Mouse (Mus musculus): ENCODE results near the gene Sh3pxd2a. TPM values are rescaled to one million over a fixed set of nuclear protein-coding genes. Genes with fewer than 3 reads are reported as not detected.

Gene Sh3pxd2a
- total RNA-seq, 2 experiments from 2014 or later, result 124 to 134 TPM

DNA sequence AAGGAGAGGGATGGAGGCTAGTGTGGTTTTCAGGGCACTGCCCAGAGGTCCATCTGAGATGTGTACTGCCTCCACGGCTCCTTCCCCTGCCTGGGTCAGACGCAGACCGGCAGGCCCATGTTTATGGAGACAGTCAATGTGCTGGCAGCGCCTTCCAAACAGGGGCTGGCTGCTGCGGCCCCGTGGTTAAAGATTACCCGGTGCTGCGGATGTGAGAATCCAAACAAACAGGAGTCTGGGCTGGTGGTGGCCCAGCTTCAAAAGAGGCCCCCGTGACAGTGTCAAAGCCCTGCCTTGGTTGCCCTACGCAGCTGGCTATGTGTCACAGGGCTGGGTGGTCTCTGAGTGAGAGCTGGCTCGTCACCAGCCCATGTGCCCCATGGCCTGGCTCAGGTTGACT is 216.4 kb downstream of the Sh3pxd2a start:
- DNase-seq (ENCODE audit: low spot score in 2 of 2), result no peak

DNA sequence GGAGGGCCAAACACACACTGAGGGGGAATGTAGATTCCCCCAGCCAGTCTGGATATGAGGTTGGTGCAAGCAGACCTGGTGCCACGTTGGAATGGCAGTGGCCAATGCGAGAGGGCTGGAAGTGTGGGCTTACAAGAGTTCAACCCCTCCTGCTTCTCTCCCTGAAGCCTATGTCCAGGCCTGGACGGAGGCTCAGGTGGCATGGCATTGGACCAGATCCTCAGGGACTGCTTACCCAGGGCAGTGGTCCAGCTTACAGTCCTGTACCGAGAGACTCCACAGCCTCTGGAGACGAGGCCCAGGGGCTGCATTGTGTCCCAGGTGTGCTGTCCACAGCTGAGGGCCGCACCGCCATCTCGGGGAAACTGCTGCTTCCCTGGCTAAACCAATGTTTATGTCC is 218.7 kb downstream of the Sh3pxd2a start:
- DNase-seq (ENCODE audit: low spot score in 2 of 2), result no peak

DNA sequence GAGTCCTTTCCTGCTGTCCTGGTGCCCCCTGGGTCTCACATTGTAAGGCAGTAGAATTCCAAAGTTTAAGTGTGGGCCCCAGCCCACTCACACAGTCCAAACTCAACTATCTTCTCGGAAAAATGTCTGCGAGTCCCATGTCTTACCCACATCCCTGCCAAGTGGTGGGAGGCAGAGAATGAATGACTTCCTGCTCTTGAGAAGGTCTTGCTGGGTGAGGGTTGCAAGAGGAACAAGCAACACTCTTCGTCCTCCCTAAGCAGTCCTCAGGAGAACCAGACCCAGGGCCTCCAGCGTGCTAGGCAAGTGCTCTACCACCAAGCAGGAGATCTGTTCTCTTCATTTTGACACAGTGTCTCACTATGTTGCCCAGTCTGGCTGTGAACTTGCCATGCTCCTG is 222.0 kb downstream of the Sh3pxd2a start:
- no peak for DNase-seq (ENCODE audit: low spot score in 2 of 2)

DNA sequence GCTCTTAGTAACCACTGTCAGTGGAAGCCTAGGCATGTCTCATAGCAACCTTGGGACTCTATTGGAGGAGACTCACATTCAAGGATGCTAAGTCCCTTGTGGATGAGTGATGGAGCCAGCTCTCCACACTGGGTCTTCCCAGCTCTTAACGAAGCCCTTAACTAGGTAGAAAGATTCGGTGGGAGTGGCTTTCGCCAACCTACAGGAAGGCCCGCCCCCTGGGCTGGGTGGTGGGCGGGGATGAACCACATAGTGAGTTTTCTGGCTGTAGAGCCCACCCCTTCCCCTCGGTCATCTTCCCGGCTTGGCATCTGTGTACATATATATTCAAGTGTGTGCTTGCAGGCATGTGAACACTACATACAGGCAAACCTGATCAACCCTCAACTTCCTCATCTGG is 223.2 kb downstream of the Sh3pxd2a start:
- DNase-seq (ENCODE audit: low spot score in 2 of 2), result no peak

DNA sequence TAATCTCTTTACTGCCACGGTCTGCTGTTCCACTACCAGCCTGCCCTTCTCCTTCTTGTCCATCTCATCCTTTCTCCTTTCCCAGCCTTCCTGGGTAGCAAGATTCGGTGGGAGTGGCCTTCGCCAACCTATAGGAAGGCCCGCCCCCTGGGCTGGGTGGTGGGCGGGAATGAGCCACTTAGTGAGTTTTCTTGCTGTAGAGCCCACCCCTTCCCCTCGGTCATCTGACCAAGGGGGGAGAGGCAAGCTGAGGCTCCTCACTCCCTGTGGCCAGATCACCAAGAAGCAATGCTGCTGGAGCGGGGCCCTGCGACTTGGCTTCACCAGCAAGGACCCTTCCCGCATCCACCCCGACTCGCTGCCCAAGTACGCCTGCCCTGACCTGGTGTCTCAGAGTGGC is 224.1 kb downstream of the Sh3pxd2a start:
- no peak for DNase-seq (ENCODE audit: low spot score in 2 of 2)

DNA sequence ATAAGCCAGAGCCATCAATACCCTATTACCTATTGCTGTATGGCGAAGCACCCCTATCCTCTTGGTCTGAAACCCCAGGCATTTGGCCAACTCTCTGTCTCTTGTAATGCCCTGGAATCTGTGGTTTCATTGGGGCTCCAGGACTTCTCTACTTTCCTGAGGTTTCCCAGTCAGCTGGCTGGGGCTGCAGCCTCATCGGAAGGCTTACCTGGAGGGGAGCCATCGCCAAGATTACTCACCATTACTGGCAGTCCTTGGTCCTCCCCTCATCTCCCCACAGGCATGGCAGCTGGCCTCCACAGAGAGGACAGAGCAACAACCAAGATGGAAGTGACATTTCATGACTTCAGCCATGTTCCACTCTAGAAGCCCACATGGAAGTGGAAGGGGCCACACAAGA is 231.1 kb downstream of the Sh3pxd2a start:
- DNase-seq (ENCODE audit: low spot score in 2 of 2), result no peak

DNA sequence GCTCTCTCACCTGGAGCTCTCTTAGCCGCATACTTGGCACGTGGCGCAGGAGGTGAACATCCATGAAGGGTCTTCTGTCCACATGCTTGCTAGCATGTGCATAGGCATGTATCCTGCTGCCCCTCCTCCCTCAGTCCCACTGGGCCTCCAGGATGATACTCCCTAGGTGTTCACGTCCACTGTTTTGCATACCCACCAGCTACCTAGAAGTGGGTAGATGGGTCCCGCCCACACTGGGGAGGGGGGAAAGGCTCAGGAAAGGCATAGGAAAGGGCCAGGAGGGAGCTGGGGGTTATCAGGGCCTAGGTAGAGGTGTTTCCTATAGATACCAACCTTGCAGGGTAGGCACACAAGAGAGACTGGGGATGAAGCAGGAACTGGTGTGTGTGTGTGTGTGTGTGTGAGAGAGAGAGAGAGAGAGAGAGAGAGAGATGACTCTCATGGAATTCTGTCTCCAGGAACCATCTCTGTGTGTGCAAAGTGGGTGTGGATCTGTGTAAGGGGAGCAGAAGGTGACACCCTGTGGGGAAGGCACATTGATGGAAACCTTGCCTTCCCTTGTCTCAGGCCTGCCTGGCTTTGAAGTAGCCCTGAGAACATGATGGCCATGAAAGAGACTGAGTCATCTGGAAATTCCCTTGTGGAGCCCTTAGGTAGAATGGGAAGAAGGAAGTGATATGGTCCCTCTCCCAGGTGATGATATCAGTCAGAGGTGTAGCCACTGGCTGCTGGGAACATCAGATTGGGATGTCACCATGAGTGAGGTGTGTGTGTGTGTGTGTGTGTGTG is 231.9 kb downstream of the Sh3pxd2a start:
- no peak for DNase-seq (ENCODE audit: low spot score in 2 of 2)

DNA sequence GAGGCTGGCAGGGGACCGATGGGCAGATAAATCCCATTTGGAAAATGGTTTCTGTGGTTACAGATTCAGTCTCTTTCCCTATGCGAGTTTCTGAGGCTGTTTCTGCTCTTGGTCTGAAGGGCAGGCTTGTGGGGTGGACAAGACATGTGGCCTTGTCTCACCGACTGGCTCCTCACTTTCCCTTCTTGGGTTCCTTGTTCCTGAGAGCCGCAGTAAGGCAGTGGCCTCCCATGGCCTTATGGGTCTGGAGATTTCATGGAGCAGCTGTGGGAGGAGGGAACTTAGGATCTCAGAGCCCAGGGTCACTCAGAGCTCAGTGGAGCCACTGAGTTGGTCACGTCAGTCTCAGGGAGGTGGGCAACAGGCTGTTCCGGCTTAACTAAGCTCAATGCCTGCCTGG is 232.8 kb downstream of the Sh3pxd2a start:
- no peak for DNase-seq (ENCODE audit: low spot score in 2 of 2)

DNA sequence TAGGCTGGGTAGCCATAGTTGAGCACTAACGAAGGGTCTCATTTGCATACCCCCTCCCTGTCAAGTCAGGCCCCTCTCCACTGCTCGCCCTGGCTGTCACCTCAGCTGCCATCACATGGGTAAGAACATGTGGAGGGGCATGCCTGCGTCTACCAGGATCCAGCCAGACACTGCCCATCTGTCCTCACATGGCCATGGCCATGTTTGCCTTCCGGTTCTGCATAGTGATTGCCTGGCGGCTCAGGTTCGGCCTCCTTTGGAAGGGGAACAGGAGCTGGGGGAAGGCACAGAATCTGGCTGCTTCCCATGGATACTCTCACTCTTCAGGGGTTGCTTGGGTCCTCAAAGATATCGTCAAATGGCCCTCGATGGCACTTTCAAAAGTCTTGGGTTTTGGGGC is 233.5 kb downstream of the Sh3pxd2a start:
- DNase-seq (ENCODE audit: low spot score in 2 of 2), result no peak

DNA sequence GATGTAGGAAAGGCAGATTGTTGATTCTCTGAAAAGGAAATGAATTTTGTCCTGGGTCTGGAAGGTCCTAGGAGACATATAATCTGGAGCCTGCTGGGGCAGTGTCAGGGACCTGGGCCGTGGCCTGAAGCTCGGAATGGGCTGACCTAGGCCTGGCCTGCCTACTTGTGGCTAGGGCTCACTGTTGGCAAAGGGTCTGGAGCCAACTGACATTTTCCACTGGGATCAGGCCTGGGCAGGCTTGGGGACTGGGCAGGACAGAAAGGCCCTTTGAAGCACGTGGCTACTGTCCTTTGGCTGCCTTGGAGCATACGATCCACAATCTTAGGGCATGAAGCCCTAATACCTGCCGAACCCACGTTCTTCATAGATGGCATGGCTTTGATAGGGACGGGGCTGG is 234.1 kb downstream of the Sh3pxd2a start:
- DNase-seq (ENCODE audit: low spot score in 2 of 2), result no peak

DNA sequence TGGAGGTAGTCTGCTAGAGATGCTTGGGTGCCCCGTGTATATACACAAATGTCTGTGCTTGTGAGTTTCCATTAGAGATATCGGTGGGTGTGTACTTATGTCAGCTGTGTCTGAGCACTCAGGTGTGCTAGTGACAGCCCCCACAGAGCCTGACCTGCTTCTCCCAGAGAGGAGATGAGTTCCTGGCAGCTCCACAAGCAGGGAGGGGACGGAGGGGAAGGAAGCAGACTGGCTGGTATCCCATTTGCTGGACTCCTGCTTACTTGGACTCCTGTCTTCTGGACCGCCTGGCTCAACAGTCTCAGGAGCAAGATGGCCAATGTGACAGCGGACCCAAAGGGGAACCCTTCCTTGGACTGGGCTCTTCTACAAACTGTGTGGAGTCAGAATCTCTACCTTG is 234.7 kb downstream of the Sh3pxd2a start:
- no peak for DNase-seq (ENCODE audit: low spot score in 2 of 2)

DNA sequence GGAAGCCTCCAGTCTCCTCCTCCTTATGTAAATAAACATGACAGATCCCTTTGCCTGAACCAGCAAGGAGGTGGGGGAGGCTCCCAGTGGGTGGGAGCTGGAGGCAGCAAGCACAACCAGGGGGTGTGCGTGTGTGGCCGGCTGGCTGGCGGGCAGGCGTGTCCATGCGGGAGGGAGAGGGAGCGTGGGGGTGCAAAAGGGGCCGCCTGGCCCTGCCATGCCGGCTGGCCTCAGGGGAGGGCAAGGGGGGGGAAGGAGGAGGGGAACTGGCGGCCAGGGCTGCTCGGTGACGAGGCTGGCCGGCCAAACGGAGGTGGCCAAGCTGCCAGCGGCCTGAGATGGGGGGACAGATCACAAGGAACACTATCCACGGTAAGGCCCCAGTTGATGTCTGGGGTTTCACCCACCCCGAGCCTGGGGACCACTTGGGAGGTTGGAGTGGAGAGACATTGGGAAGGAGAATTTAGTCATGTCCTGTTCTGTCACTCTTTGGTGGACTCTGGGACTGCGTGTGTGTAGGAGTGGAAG is 235.4 kb downstream of the Sh3pxd2a start:
- peak; percentile 56 to 63 for DNase-seq (ENCODE audit: low spot score in 2 of 2)

DNA sequence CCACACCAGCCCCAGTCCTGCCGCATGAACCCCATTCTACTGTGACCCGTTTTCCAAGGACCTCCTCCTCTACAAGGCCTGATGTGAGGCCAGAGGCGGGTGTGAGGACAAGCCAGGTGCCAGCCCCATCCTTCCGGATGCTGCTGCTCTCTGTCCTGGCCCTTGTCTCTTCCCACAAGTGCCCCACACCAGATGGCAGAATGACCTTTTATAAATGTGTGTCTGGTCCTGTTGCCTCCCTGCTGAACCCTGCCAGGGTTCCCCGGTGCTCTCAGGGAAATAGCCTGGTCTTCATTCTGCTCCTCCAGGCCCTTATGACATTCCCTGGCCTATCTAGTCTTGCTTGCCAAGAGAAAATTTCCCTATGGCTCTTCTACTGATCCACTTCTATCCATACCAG is 238.4 kb downstream of the Sh3pxd2a start:
- no peak for DNase-seq (ENCODE audit: low spot score in 2 of 2)

DNA sequence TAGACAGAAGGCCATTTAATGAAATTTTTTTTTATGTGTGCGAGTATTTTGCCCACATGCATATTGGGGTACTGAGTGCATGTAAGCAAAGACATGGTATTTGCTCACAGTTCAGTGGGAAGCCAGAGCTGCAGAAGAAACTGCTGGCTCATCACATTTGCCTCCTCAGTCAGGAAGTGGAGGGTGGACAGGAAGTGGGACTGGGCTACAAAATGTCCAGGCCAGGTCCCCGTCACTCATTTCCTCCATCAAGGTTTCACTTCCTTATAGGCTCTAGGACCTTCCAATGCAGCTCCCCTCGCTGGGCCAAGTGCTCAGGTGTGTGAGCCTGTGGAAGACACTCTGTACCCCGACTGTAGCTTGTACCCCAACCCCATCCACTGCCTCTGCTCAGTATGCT is 239.5 kb downstream of the Sh3pxd2a start:
- no peak for DNase-seq (ENCODE audit: low spot score in 2 of 2)

DNA sequence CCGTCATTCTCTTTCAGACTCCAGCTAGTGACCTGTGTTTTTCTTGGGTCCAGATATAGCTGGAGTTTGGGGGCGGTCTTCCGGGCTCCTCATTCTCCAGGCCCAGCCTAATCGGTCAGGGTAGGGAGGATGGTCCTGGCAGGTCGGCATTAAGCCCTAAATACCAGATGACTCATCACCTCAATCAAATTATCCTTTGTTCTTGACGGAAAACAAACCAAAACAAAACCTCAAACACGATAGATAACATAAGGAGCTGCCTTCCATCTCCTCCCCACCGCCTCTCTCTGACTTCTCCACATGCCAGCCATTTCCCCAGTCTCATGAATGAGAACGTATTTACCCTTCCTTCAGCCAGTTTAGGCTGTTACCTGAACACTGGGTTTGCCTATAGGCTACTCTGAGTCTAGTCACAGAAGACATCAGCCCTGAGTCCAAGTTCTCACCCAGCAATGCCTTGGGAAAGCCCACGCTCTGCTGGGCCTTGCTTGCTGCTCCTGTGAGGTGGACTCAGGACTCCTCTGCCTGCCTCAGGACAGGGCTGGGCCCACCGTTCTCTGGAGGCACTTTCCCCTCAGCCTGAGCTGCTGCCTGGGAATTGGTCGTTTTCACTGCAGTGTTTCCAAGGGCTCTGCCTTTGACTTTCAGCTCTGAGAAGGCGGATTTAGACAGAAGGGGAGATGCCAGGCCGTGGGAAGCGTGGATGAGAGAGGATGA is 241.2 kb downstream of the Sh3pxd2a start:
- no peak for DNase-seq (ENCODE audit: low spot score in 2 of 2)

DNA sequence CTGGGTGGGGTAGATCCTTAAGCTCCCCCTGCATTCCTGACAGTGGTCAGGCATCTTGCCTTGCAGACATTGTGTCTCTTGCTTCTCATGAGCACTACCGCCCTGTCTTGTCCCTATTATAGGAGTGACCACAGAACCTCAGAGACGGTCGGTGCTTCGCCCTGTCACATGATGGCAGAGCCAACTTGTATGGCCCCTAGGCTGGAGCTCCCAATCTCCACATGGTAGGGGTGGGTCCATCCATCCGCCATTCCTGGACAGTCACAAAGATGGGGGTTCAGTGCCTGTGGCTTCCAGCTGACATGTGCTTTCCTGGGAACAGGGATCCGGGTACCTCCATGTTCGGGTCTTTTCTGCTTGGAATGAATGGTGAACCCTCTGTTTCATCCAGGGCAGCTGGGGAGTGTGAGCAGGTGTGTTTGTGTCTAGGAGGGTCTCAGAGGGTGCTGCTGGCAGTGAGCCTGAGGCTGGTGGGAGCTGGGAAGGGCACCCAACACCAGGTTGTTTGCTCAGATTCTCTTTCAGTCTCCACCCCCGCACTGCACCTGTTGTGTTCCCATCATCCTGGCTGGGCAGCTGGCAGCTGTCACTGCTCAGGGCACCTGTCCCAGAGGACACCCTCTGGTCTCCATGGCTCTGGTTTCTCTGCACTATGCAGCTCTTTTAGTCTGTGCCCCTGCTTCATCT is 241.9 kb downstream of the Sh3pxd2a start:
- peak; percentile 42 to 70 for DNase-seq (ENCODE audit: low spot score in 2 of 2)

DNA sequence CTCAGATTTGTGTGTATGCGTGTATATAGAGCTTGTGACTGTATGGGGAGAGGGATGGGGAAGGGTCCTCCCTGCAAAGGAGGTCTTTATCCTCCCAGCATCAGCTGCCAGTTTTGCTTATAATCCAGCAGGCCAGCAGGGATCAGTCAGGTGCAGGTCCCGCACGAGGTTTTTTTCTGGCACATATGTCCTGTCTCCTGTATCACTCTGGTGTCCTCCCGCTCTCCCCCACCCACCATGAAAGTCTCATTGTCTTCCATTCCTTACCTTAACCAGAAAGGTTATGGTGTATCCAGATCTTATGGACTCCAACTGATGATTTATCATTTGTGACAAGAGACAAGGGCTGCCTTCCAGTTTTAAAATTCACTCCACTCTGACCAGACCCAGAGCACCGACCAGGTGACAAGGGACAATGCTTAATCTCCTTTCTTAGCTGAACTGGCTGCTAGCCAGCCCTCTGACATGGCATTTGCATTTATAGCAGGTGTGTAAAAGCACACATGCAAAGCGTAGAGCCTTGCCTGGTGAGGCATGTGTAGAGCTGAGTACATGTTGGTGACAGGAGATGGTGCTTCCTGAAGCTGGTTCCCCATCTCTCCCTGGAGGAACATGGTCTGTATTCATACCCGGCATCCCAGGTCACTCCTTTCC is 242.6 kb downstream of the Sh3pxd2a start:
- DNase-seq (ENCODE audit: low spot score in 2 of 2), result no peak

DNA sequence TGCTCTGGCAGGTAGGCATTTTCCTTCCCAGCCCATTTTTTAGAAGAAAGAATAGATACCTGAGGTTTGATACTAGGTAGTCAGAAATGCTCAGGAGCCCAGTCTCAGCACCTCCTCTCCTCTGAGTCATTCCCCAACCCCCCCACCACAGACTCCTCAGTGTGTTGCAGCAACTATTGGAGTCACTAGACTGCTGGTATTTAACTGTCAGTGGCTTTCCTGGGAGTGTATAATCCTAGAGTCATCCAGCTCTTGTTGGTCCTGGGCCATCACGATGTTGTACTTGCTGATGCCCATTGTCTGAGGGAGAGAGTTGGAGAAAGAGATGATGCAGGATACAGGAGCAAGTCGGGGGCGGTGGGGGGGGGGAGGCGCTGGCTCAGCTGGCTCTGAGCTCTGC is 243.2 kb downstream of the Sh3pxd2a start:
- DNase-seq (ENCODE audit: low spot score in 2 of 2), result no peak

DNA sequence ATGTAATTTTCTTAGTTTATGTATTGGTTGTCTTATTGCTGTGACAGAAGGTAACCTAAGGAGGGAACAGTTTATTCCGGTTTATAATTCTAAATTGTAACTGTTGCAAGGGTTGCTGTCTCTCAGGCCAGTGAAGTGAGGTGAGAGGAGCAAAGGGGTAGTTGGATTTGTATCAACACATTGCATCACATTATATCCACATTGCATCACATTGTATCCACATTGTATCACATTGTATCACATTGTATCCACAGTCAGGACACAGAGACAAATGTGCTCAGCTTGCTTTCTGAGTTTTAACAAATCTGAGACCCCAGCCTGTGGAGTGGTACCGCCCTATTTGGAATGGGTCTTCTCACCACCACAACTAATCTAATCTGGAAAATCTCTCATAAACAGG is 244.0 kb downstream of the Sh3pxd2a start:
- no peak for DNase-seq (ENCODE audit: low spot score in 2 of 2)

DNA sequence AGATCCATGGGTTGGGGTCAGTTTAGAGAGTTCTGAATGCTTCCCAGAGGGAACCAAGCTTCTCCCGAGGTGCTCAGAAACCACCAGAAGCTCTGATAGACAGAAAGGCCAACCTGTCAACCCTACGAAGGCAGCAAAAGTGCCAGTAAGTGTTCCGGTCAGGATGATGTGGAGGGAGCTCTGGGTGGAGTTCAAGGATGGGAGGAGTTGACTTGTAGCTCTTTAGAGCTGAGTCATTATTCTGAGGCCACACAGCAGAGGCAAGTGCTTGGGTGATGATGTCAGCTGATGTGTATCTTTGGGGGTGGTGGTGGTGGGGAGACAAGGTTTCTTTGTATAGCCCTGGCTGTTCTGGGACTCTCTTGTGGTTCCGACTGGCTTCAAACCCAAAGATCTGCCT is 244.6 kb downstream of the Sh3pxd2a start:
- DNase-seq (ENCODE audit: low spot score in 2 of 2), result no peak

DNA sequence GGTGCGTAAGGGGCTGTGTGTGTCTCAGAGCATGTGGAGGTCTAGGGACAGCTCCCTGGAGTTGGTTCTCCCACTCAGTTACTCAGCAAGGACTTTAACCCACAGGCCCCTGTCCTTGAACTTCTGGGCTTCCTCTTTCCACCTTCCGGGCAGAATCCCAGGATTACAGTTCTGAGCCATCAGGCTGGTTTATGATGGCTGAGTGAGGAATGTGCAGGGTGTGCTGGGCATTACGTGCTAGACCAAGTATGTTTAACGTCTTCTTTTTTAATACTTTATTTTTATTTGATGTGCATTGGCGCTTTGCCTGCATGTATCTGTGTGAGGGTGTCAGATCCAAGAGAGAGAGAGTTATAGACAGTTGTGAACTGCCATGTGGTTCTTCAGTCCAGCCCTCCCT is 247.4 kb downstream of the Sh3pxd2a start:
- DNase-seq (ENCODE audit: low spot score in 2 of 2), result no peak

DNA sequence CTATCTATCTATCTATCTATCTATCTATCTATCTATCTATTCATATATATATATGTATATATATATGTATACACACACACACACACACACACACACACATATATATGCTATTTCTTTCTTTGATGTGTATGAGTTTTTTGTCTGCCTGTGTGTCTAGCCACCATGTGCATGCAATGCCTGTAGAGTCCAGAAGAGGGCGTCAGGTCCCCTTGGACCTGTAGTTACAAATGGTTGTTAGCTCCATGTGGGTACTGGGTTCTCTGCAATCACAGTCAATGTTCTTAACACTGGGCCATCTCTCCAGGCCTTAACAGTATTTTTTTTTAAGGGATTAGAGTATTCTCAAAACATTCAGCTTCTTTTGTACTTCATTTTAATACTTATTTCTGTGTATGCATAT is 250.7 kb downstream of the Sh3pxd2a start:
- DNase-seq (ENCODE audit: low spot score in 2 of 2), result no peak
